Mouse (Mus musculus) embryo, embryonic 10 days (tissue): ENCODE data around the gene Trim75.
"Not testable (repeated sequence)": the region's sequence is repeated elsewhere in the genome, so short reads cannot be mapped to it uniquely, and the experiment has no call there.

Experiments used
- DNase-seq: peaks from one replicate; pipeline ENCODE4 v3.0.0-alpha.2; 2015; ENCODE audit warnings: low spot score

Trim75 gene

DNA sequence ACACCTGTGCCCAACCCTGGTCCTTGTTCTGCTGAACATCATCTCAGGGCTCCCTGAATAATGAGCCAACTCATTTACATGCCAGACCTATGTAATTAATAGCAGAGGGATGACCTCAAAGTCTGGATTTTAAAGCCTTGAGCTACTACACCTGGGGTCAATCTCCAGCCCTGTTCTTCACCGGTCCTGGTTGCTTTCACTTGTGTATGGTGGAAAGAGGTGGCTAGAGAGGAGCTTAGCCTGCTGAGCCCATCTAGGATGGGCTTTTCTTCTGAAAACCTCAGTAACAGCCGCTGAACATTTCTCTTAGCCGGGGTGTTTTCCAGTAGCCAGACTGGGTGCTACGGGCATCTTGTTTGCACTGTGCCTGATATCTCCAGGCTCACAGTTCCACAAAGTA lies at the start of gene Trim75:
TSS of gene Trim75 (minus strand) at position 101 of the 400 bp plus-strand sequence.
- DNase-seq = no peak

DNA sequence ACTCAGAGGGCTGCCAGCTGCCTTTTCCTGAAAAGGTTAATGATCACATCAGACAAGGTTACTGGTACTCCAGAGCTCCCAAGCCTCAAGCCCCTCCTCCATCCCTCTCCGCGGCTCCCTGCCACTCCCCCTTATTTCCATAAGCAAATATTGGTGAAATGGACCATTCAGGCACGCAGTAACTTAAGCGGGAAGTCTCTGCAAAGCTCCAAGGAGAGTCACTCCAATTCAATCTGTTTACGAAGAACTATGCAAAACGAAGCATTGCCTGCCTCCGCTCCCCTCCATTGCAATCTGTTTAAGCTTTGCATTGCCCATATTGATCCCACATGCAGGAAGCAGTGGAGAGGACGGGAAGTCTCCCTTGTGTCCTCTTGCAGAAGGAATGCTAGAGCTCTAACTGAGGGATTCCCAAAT lies 49.5 kb upstream of the Trim75 start, which contains the start of gene Apela:
TSS of gene Apela (minus strand) at position 220 of the 417 bp plus-strand sequence.
- DNase-seq = peak; percentile 86

DNA sequence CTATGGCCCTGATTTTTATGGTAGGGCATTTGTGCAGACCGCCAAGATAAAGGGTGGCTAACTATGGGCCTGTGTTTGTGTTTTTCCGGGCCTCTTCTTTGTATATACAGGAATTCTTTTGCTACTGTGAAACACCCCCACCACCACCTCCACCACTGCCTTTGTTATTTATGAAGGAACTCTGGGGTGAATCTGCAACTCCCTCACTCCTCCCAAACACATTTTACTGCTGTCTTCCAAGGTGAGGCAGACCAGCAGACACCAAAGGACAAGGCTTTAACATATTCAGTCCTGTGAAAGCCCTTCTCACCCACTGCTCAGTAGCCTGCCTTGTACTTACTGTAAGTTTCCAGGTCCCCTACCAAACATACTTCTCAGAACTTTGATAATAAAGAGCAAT lies 46.5 kb upstream of the Trim75 start:
- DNase-seq = no peak

DNA sequence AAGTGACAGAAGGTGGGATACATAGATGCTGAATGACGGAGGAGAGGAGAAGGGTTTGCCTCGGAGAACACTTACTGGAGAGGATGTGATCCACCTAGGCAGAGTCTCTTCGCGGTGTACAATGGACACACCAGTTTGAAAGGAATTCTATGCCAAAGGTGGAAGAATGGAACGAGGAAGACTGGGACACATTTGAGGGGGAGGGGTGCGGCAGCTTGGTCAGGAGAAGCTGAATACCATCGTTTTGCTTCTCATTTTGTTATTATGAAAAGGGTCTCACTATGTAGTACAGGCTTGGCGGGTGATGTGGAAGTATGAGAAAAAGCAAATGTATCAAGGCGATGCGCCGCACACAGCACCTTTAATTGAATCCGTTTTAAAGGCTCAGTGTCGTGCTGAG lies 45.4 kb upstream of the Trim75 start:
- DNase-seq = no peak

DNA sequence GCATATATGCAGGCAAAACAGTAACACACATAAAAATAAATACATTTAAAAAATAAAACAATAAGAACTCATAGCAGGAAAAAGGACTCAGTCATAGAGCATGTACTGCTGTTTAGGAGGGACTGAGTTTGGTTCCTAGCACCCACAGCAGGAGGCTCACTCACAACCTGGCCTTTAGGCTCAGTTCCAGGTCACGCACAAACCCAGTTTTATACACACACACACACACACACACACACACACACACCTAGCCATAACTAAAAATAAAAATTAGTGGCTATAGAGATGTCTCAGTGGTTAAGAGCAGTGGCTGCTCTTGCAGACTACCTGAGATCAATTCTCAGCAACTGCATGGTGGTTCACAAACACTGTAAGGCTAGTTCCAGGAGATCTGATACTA lies 44.5 kb upstream of the Trim75 start:
- no peak for DNase-seq

DNA sequence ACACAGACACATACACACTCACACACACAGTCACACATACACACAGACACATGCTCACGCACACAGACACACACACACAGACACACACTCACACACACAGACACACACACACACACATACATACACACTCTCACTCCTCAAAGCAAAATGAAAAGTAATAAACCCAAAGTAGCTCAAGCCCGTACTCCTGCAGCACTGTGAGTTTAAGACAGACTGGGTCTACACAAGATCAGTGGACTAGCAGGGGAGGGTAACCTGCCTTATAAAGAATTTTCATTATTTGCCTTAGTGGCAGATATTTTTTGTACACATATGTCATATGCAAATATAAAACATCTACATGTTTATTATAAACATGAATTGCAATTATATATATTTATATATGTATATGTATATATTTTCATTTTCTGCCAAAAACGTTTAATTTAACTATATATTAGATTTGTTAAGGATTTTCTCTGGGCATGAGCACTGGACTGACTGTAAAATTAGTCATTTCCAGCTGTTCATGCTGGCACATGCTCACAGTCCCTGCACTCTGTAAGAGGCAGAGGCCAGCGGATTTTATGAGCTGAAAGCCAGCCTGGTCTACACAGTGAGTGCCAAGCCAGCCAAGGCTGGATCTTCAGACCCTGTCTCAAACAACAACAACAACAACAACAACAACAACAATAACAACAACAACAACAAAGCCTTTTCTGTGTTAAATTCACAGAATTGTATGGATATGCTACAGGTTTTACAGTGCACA lies 43.3 kb upstream of the Trim75 start:
- DNase-seq = no peak

DNA sequence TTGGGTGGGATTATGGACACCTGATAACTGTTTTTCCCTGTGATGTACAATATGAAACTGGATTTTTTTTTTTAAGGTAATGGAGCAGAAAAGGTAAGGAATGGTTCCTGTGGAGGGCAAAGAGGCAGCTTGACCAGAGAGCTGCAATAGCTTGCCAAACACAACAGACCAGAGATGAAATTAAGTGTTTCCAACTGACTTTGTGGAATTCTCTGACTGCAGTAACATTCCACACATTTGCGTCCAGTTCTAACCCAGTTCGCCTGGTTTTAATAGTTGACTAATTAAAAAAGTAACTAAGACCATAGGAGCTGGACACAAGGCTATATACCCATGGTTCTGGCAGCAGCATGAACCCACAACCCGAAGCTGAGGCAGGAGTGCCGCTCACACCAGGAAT lies 42.1 kb upstream of the Trim75 start:
- DNase-seq = no peak

DNA sequence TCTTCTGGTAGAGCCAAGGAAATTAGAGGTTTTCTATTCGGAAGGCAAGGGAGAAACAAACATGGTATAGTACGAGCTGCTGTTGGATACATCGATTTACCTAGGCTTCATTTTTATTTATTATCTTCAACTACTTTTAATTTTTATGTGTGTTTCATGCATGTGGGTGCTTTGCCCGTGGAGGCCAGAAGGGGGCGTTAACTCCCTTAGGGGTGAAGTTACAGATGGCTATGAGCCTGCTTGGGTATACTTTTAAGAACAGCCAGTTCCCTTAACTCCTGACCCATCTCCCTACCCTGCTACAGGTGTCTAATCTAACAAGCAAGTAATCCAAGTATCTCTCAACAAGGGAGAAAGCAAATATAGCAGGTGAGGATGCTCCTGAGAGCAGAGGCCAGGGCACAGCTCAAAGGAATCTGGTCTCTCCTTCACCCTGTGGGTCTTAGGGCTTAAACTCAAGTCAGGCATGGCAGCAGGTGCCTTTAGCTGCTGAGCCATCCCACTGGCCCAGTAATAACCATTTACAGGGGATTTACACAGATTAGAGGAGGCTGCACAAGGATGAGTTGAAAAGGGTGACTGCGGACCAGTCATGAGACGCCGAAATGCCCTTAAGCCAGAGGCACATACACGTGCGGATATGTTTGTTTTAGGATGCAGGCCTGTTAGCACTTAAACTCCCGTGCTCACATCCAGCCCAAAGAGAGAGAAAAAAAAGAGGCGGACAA lies 41.5 kb upstream of the Trim75 start:
- no peak for DNase-seq

DNA sequence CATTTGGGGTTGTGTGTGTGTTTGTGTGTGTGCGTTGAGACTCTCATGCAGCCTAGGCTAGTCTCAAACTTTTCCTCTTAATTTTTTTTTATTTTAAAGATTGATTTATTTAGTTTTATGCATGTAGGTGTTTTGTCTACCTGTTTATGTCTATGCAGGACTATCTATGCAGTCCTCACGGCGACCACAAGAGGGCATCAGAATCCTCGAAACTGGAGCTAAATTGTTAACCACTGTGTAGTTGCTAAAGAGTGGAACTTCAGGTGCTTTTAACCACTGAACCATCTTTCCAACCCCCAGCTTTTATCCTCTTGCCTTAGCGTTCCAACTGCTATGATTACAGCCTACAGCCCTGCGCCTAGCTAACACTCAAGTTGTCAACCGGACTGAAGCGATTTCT lies 34.9 kb upstream of the Trim75 start:
- DNase-seq = peak; percentile 51

DNA sequence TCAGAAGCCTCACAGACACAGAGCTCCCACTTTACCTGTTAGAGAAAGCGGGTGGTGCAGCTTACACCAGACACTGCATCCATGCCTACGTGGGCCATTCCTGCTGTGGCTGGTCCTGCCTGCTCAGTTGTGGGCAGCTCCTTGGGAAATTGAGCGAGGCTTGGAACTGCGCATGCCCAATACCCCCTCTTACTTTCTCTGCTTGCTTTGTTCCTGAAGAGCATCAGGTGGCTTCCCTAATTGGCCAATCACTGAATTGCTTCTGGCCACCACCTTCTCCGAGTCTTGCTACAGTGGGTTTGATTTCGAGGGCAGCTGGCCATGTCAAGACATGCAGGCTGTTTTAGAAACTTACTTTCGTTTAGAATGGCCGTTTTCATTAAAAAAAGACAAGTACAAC lies 30.8 kb upstream of the Trim75 start, which contains the start of the genes Trim61 and Trim60:
TSS of gene Trim61 (minus strand) at position 101 of the 400 bp plus-strand sequence.
TSS of gene Trim60 (minus strand) at position 162 of the 400 bp plus-strand sequence.
- DNase-seq = no peak

DNA sequence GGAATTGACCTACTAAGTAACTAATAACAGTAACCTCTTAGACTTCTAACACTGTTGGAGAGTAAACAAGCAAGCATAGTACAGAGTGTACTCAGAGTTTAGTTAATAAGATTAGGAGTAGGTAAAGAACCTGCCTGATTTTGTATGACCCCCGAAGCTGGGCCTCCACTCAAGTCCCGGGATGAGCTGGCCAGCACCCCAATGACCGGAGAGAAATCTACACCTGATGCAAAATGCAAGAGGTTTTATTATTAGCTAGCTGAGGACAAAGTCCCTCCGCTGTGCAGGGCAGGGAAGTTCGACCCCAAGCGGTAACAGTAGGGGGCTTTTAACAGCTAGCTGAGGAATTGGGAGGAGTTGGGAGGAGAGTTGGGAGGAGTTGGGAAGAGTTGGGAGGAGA lies 20.0 kb upstream of the Trim75 start:
- not testable (repeated sequence) for DNase-seq

DNA sequence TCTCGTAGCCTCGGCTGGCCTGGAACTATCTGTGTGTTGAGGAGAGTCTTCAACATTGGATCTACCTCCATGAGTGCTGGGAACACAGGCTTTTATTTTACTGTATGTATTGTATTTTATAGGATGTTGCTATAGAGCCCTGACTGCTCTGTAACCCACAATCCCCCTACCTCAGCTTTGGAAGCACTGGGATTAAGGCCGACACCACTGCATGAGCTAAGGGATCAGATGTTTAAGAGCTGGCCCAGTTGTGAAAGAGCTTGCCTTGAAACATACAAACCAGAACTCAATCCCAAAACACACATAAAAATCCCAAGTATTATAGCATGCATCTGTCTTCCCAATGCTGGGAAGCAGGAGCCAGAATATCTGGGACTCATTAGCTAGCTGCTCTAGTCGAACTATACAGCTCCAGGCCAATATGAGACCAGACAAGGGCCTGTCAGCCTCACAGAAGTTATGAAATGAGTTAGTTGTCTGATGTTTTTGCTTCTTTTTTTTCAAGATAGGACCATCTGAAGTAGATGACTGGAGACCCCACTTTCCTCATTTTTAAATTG lies 11.3 kb upstream of the Trim75 start:
- DNase-seq = no peak

DNA sequence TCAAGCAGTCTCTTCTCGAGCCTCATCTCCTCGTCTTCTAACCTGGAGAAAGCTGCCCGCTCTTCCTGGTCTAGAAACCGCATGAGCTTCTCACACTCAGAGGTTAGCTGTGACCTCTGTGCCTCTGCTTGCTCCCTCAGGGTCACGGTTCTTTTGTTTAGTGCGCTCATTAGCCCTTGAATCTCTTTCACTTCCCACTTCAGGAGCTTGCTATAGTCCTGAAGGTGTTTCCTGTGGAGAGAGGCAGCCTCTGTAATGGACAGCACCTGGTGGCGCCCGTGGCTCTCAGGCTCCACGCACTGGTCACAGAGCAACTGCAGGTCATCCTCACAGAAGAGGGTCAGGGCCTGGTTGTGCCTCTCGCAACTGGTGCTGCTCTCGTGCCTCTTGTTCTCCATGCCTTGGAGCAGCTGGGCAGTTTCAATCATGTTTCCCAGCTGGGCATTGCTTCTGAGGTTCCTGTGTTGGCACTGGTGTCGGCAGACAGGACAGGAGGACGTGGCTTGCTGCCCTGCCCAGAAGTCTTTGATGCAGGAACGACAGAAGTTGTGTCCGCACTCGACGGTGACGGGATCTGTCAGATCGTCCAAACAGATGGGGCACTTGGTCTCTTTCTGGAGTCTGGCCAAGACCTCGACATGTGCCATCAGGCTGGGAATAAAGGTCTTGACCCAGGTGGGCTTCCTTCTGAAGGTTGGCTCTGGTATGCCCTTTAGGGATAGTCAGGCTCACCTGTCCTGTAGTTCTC lies 4.3 kb downstream of the Trim75 start:
- DNase-seq = no peak

DNA sequence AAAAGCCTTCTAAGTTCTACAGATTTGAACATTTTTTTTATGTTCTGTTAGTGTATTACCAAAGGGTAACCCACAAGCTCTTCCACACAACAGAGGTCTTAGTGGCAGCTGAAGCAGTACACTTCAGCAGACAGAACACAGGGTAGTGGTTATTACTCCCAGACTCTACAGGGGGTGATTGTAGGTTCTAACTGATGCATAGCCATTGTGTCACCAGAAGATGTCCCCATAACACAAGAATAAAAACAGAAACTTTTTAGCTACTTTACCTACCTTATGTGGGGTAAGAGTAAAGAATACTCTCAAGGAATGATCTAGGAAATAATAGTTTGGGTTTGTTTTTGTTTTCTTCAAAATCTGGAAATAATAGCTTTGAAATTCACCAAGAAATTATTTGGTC lies 24.8 kb downstream of the Trim75 start:
- no peak for DNase-seq

DNA sequence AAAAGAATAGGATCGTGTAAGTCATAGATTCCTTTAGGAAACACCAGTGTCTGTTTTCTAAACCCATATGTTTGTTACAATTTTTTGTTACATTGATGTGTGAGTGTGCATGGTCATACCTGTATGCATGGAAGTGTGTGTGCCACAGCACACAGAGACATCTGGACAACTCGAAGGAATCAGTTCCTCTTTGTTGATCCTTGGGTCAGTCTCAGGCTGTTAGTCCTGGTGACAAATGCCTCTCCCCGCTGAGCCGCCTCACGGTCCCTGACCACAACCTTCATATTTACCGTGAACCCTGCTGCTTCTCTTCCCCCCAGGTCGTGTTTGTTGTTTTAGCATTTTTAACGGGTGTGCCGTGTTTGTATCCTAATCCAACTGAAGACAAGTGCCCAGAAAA lies 28.6 kb downstream of the Trim75 start:
- DNase-seq = no peak

DNA sequence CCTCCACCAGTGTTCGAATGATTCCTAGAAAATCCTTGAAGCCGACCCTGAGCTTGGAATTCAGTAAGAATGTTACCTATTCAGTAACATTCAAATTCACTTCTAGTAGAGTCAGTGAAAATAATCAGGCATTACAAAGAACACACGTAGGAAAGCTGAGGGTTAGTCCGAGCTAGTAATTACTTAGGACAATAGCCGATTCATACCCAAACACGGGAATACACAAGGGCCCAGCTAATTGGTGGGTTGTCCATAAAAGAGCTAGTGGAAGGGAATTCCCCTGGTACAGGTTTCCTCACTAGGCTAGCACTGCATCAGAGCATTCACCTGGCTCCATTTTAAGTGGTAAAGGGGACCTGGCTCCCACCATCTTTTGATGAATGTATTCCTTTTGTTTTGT lies 35.5 kb downstream of the Trim75 start:
- DNase-seq = no peak

DNA sequence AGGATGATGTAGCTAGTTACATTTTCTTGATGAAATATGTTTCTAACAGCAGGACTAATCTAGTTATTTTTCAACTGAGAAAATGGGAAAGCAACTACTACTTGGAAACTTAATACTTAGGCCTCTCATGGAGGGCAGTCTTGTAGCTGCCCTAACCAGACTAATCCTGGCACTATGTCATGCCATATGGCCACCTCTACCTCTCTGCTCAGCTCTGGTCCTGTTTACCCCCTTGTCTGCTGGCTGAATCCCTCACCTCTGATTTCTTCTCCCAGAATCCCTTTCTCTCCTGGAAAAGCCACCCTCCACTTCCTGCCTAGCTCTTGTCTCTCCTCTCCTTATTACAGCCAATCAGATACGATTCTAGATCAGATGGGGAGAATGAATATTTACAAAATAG lies 39.3 kb downstream of the Trim75 start:
- DNase-seq = no peak

DNA sequence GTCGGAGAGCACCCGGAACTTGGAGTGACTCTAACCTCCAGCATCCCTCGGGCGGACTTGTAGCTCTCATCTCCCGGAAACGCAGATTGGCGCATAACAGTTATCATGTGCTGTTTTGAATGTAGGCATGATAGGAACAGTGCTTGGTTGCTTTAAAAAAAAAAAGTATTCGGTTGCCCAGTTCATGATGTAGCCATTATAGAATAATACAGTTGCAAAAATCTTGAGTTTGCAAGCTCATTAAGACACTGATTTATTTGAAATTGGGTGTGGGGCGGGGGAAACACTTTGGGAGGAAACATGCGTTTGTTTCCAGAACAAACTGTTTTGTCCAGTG lies 40.0 kb downstream of the Trim75 start:
- DNase-seq = no peak

DNA sequence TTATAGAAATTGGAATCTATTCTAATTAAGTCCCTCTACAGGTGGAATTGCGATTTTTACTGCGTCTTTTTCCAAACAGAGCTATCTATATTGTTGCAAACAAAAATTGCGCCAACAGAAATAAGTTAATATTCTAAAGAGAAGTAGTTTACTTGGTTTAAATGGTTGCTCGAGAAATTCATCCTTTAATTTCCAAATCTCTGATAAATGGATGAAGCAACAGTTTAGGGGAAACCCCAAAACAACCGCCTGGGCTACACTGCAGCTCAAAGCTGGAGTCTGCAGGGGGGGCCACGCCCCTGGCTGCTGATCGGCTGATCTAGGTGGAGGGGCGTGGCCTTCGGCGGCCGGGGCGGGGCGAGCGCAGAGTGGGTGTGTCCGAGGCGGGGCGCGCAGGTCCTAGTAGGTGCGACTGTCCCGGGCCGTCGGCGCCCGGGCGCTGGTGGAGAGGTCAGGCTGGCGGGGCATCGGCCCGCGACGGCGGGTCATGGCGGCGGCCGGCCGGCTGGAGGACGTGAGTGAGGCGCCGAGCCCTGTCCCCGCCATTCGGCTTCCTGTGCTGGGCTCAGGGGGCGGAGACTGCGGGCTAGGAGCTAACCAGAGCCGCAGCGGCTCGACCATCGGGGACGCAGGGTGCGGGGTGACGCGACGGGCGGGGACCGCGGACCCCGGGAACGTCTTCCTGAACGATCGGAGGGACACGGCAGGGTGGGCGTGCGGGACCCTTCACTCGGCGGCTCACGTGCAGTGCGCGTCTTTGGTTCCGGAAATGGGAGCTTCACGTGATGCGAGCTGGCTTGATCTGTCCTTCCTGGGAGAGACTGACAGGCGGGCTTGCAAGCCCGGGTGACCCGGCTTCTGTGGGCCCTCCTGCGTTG lies 40.6 kb downstream of the Trim75 start, which contains the start of gene Tmem192:
TSS of gene Tmem192 (plus strand) at position 366 of the 878 bp plus-strand sequence.
- DNase-seq = peak; percentile 86

DNA sequence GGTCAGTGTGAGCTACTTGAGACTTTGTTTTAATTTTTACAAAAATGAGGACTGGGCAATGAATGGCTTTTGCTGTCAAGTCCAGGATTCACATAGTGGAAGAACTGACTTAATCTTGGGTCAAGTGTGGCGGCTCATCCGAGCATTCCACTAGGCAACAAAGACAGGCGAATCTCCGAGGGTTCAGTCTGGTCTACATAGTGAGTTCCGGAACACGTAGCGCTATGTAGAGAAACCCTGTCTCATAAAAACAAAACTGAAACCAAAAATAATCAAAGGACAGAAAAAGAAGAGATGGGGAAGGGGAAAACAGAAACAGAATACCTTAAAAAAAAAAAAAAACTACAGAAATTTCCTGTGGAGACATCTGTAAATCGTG lies 41.2 kb downstream of the Trim75 start:
- DNase-seq = no peak

DNA sequence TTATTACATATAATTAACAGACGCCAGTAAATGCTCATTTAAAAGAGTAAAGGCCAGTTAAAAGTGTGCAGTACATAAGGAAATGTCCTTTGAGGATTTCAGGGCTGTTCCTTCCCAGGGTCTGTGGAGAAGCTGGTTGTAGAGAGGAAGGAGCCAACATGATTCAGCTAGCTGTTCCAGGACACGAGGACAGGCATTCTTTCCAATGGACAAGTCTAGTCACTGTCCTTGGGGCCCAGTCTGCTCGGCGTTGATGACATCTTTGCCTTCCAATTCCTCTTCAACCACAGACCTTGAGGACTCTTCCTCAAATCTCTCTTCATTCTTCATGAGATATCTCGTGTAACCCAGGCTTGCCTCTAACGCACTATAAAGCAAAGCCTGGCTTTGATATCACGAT lies 42.0 kb downstream of the Trim75 start:
- DNase-seq = no peak
